Mouse (Mus musculus) adrenal gland, postnatal 36 days (tissue): Measurements from ENCODE around the gene Aym1. TPM values are rescaled to one million over a fixed set of nuclear protein-coding genes. Genes with fewer than 3 reads are reported as not detected.
A peak's percentile ranks its signal among the peaks of the same experiment; 100 is the strongest.
"Not testable (repeated sequence)": the region's sequence is repeated elsewhere in the genome, so short reads cannot be mapped to it uniquely, and the experiment has no call there.

Experiments used
- DNase-seq, 2 experiments: peaks; one replicate each; pipeline ENCODE4 v3.0.0; 2021; ENCODE audit warnings: mixed read lengths in 1 of 2
- long read RNA-seq, 2 experiments: library from polyadenylated mRNA; stranded (forward); transcript quantifications; one replicate each; pipeline ENCODE4 v2.0.0; 2021; ENCODE audit warnings: borderline sequencing depth in 2 of 2
- total RNA-seq, 2 experiments: library from RNA; stranded (reverse); gene quantifications; 2 replicates each; pipeline ENCODE4 v1.2.3; 2021

The Aym1 gene
- not detected for total RNA-seq
- long read RNA-seq, experiment 1, result 0 reads
- long read RNA-seq, experiment 2, result 0 reads

DNA sequence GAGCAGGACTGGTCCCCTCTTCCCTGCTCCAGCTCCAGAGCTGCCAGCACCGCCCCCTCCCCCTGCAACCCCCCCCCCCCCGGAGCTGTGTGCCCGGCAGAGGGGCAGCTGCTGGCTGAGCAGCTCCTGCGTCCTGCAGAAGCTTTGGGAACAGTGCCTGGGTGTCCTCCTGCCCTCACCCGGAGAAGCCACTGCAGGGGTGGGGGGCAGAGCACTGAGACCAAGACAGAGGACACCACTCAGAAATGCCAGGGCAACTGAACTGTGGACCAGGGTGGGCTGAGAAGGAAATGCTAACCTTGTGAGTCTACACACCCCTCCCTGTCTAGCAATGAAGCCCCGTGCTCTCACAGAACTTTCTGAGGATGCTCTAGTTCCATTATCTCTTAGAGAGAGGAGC, at the start of gene Aym1:
Gene Aym1, plus strand, starts transcription at position 109 of the 400 bp plus-strand sequence.
- DNase-seq, result no peak

- DNase-seq, result no peak
These were observed 47.4 kb upstream of the Aym1 start for GRCm38 (mm10) chr5:113309491-113310376.

GRCm38 (mm10) chr5:113310377-113311003, 46.6 kb upstream of the Aym1 start, which contains the start of gene Sgsm1:
Gene Sgsm1, minus strand, starts transcription at chr5:113310786.
- DNase-seq, result peak; percentile 67 to 79

GRCm38 (mm10) chr5:113313998-113314397, 43.1 kb upstream of the Aym1 start:
- DNase-seq, result peak; percentile 44 to 57

DNA sequence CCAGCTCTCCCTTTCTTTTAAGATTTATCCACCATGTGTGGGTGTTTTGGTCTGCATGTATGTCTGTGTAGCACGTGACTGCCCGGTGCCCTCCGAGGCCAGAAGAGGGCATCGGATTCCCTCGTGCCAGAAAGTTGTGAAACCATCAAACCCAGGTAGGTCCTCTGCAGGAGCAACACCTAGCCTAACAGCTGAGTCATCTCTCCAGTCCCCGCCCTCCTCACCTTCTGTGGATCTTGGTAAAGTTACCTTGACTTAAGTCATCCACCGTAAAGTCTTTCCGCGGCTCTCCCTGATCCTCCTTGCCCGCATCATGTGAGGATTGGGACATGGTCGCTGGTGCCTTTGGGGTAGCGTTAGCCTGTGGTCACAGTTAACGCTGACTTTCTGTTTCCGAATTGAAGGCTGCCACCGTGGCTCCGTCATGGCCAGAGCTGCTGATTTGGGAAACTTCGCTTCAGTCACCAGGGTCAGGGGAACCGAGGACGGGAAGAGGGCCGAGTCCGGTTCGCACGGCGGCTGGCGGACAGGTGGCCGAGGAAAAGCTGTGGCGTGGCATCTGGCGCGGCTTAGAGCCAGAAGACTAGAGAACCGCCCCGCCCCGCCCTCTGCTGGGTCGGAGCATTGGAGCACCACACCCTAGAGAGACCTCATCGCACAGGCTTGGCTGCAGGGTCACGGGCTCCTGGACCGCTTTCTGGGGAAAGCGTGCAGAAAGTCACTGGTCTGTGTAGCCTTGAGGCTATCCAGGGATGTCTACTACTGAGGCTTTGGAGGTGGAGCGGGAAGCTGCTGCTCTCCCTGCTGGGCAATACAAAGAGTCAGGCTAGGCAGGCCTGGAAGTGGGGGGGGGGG, 33.1 kb upstream of the Aym1 start:
- DNase-seq, result peak; percentile 15 to 34

- no peak for DNase-seq
These were observed 27.6 kb upstream of the Aym1 start for GRCm38 (mm10) chr5:113329463-113329862.

- no peak for DNase-seq
These were observed 26.9 kb upstream of the Aym1 start for GRCm38 (mm10) chr5:113330202-113330601.

DNA sequence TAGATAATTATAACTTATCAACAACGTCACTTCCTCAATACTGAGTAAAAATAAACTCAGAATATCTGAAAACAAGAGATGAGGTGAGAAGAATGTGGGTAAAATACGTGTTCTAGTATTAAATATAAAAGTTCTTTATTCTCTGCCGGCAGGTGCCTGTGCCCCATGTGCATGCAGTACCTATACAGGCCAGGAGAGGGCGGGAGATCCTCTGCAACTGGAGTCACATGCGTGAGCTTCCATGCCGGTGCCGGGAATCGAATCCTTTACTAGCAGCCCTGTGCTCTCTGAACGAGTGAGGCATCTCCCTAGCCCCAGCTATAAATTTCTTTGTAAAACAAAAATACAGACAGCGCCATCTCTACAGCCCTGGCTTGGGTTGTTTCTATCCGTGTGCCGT, 24.9 kb upstream of the Aym1 start:
- no peak for DNase-seq

DNA sequence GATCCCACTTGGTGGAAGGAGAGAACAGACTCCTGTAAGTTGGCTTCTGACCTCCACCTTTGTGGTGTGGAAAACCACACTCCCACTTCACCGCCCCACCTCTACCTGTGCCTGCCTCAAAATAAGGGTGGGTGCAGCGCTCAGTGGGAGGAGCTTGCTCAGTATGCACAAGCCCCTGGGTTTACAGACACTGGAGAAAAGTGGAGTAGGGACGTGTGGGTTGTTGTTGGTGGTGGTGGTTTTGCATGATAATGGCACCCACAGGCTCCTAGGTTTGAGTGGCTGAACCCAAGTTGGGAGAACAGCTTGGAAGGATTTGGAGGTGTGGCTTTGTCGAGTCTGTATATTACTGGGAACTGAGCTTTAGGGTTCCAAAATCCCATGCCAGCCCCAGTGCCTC, 24.2 kb upstream of the Aym1 start:
- DNase-seq, result no peak

GRCm38 (mm10) chr5:113334621-113335530, 22.2 kb upstream of the Aym1 start:
- DNase-seq, result no peak

- no peak for DNase-seq
These were observed 21.4 kb upstream of the Aym1 start for GRCm38 (mm10) chr5:113335732-113336131.

DNA sequence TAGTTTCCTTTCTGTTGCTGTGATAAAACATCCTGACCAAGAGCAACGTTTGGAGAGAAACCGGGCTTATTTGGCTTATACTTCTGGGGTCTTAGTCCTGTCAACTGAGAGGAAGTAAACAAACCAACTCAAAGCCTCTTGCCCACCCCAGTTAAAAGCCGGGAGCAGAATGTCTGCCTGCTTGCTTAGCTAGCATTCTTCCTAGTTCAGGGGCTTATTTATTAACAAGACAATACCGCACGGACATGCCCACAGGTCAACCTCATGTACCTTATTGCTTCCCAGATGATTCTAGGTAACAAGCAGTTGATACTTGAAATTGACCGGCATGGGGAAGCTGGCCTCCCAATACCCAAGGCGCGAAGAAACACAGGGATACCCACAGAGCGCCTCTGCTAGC, 20.8 kb upstream of the Aym1 start:
- no peak for DNase-seq

DNA sequence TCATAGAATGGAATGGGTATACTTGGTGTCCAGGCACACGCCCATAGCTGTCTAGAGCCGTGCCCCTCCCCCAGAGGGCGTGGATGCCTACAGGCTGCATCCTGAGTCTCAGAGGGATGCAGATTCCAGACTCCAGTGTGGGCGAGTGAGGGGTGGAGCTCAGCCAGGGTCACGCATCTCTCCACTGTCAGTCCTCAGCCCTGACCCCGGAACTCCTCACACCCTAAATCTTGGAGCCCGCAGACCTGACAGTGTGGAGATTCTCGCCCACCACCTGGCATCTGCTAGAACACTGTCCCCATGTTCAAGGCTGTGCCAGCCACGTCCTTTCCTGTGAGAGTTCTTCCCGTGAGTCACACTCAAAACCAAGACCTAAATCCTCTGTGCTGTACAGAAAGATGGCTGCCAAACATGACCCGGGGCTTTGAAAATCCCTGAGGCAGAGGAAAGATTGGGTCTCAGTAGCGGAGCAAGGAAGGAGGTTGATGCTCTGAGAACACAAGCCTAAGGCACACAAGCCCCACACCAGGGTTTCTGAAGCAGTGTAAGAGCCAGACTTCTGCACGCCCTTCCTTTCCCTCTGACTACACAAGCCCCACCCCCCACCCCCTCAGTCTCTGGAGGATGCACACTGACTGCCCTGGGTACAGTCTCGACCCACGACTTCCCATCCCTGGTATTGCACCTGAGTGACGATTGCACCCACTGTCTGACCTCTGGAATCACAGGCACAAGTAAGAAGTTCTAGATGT, 12.3 kb upstream of the Aym1 start:
- DNase-seq, result no peak

DNA sequence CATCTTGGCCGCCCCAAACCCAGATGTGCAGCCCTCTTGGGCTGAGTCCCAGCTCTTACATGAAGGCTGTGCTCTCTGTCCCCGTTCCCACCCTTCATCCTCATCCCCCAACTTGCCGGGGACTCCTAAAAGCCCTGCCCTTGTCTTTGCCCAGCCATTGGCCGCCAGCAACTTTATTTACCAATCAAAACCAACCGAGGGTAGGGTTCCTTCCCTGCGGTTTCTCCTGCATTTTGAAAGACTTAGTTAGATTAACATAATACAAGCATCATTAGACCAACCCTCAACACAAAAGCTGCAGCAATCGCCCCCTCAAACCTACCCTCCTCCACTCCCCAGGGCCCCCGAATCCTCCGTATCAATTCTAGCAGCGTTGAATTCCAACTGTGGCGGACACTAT, 11.3 kb upstream of the Aym1 start:
- no peak for DNase-seq

DNA sequence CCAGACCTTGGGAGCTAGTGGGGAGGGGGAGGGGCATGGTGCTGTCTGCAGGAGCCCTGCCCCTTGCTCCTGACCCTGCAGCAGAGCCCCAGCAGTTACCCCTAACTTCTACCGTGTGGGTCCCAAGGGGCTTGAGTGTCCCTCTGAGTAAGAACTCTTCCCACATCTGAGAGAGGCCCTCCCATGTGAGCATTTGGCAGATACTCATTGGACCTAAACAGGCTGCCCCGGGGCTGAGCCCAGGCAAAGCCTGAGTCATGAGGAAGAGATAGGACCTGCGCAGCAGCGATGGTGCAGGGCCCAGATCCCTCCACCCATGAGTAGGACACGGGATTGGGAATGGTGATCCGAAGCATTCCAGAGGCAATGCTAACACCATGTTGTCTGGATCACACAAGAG, 10.4 kb upstream of the Aym1 start:
- DNase-seq, result not testable (repeated sequence)

- no peak for DNase-seq
These were observed 9.5 kb upstream of the Aym1 start for GRCm38 (mm10) chr5:113347593-113347992.

DNA sequence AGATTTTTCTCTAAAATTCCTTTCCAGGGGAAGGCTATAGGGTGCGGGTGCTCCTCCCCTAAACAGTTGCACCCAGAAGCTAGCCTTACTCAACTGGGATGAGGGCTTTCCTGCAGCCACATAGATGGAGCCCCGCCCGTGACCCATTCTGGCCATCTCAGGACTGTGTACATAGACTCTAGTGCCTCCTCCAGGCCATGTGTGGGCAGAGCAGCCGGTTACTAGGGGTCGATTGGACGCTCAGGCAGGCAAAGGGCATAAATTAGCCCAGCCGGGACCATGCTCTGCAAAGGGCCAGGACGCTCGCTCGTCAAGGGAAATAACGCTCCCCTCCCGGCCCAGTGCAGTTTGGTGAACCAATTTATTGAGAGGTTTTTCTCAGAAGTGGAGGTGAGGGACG, 8.5 kb upstream of the Aym1 start:
- DNase-seq, result no peak

GRCm38 (mm10) chr5:113349226-113349625, 7.9 kb upstream of the Aym1 start:
- no peak for DNase-seq

DNA sequence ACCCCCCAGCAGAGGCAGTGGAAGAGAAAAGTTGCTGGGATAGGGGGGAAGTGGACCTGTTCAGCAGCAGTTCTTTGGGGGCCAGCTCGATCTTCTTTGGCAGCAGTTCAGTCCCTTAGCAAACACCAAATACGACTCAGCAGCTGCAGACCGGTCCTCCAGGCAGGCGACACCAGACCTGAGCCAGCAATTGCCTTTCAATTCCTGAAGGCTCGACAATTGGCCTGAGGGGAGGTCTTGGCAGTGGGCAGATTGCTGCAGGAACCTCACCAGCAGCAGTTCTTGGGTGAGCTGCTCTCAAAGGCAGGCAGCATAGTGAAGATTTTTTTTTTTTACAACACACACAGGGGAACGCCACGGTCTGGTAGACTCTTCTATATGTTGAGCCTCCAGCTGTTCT, 7.3 kb upstream of the Aym1 start:
- DNase-seq, result no peak

GRCm38 (mm10) chr5:113351768-113352167, 5.3 kb upstream of the Aym1 start:
- DNase-seq, result no peak

DNA sequence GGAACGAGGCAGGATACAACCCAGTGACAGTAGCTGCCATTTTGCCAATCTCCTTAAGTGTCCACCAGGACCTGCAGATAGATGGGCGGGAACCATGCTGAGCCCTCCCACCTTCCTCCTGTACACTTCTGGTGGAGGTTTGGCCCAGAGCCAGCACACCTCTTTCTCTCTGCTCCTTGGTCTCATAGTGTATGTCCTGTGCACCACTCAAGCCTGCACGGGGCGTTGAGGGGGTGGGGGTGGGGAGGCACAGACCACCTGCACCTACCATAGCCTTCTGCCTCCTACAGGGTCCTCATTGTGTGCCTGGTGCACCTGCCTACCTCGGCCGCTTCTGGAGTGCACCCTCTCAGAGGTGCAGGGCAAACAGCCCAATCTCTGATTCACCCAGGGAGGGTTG, 4.5 kb upstream of the Aym1 start:
- no peak for DNase-seq
